Mouse (Mus musculus) limb, embryonic 14.5 days (tissue): Measurements from ENCODE around the gene Matn3. TPM values are rescaled to one million over a fixed set of nuclear protein-coding genes. Genes with fewer than 3 reads are reported as not detected.

ENCODE experiments used
- ATAC-seq: fragments of 200-750 bp; cut with Nextera tagmentation; 2 replicates; pipeline ENCODE4 v1.8.0; 2017; ENCODE audit warnings: low read depth, moderate number of reproducible peaks, moderate TSS enrichment; ENCODE audit not compliant: low FRiP score
- DNase-seq: peaks from one replicate; pipeline ENCODE4 v3.0.0-alpha.2; 2015; ENCODE audit warnings: low spot score
- H3K27ac ChIP-seq: fragments of 300-500 bp; sonication (generic); replicated peaks from 2 replicates; pipeline ENCODE4 v1.5.1; 2014; ENCODE audit warnings: low read depth, mild to moderate bottlenecking, low read length, moderate library complexity, mixed read lengths
- H3K27me3 ChIP-seq: fragments of 300-500 bp; sonication (generic); 2 replicates; pipeline ENCODE4 v1.6.1; 2014; ENCODE audit warnings: low read length, mixed read lengths; ENCODE audit not compliant: control insufficient read depth, insufficient read depth
- H3K36me3 ChIP-seq: fragments of 300-500 bp; sonication (generic); 2 replicates; pipeline ENCODE4 v1.6.1; 2014; ENCODE audit warnings: mild to moderate bottlenecking, low read length, moderate library complexity, mixed read lengths; ENCODE audit not compliant: control insufficient read depth, insufficient read depth
- H3K4me1 ChIP-seq: fragments of 300-500 bp; sonication (generic); 2 replicates; pipeline ENCODE4 v1.6.1; 2014; ENCODE audit warnings: antibody characterized with exemption, low read length, mixed read lengths; ENCODE audit not compliant: control insufficient read depth, insufficient read depth
- H3K4me2 ChIP-seq: fragments of 300-500 bp; sonication (generic); replicated peaks from 2 replicates; pipeline ENCODE4 v1.6.1; 2014; ENCODE audit warnings: low read depth, mild to moderate bottlenecking, low read length, moderate library complexity; ENCODE audit not compliant: severe bottlenecking
- H3K4me3 ChIP-seq: fragments of 300-500 bp; sonication (generic); replicated peaks from 2 replicates; pipeline ENCODE4 v1.5.1; 2014; ENCODE audit warnings: low read length
- H3K9ac ChIP-seq: fragments of 300-500 bp; sonication (generic); 2 replicates; pipeline ENCODE4 v1.6.1; 2014; ENCODE audit warnings: mild to moderate bottlenecking, low read depth, low read length, moderate library complexity; ENCODE audit not compliant: severe bottlenecking
- H3K9me3 ChIP-seq: fragments of 300-500 bp; sonication (generic); 2 replicates; pipeline ENCODE4 v1.6.1; 2016; ENCODE audit warnings: low read length; ENCODE audit not compliant: control insufficient read depth
- POLR2A ChIP-seq: fragments of 200-500 bp; IDR thresholded peaks from 2 replicates; pipeline ENCODE4 v1.8.0; 2012; ENCODE audit warnings: inconsistent platforms, mild to moderate bottlenecking, moderate library complexity, borderline replicate concordance; ENCODE audit not compliant: insufficient read depth, insufficient read length; ENCODE audit errors: extremely low read depth
- WGBS: fragments of 180-500 bp; shearing (Covaris S2); extraction: QIAGEN DNeasy Blood & Tissue Kit; methylation state at CpG from one replicate; pipeline ENCODE4 v1.1.7; 2014; 5-methylcytosine and 5-hydroxymethylcytosine counted together
- polyA plus RNA-seq, 2 experiments: library from polyadenylated mRNA; depleted of rRNA in 1 of 2; stranded (reverse) in 1 of 2; unstranded in 1 of 2; fragments of >200 nt; fragmentation: Nextera tagmentation in 1 of 2; extraction: Ambion mirVana in 1 of 2; gene quantifications; 2 replicates each; pipeline versions ENCODE4 v1.2.1 to v1.2.3; 2012 to 2014

Matn3 gene
- polyA plus RNA-seq, 2 experiments = 34.3 to 75.9 TPM

GRCm38 (mm10) chr12:8975076-8975475 is 27.3 kb downstream of the Matn3 start:
- peak overlapping the region; percentile 88; the same call in 1 of the 2 replicates for H3K4me2 ChIP-seq
- TF ChIP-seq POLR2A = no peak
- H3K4me3 ChIP-seq = no peak overlapping the region

DNA sequence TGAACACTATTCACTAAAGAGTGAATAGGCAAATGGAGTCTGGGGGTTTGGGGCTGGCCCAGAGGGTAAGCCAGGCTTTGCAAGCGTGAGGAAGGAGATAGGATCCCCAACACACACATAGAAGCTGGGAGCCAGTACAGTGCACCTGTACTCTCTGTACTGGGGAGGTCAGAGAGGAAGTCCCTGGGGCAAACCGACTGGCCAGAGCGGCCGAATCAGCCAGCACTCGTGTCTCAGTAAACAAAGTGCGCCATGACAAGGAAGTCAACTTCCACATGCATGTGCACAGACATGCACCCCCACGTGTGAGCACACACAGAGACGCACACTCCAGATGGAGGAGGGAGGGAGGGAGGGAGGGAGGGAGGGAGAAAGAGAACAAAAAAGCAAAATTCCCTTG is 45.5 kb downstream of the Matn3 start:
- Histone ChIP-seq H3K27me3 (no peaks in the 10 kb centered on the region), H3K4me2 (no peak overlapping the region), H3K4me1 (no peaks in the 10 kb centered on the region), H3K9ac (no peak overlapping the region), H3K9me3 (no peaks in the 10 kb centered on the region), H3K27ac (no peak overlapping the region), H3K36me3 (peaks cover 16% of the 10 kb centered on the region), H3K4me3 (no peak overlapping the region)
- ATAC-seq = no peak
- no peak for TF ChIP-seq POLR2A
- DNase-seq = no peak
- 79% methylated on average over 8 of the region's 8 CpGs for WGBS

More at GRCm38 (mm10) chr12:8975076-8975475, 27.3 kb downstream of the Matn3 start:
- no peak for ATAC-seq
- H3K36me3 ChIP-seq = peaks cover 16% of the 10 kb centered on the region; the same call in 1 of the 2 replicates
- H3K27me3 ChIP-seq = no peaks in the 10 kb centered on the region
- no peak for DNase-seq
- no peaks in the 10 kb centered on the region for H3K9me3 ChIP-seq
- 89% methylated on average over 3 of the region's 3 CpGs for WGBS
- no peak overlapping the region for H3K27ac ChIP-seq
- H3K9ac ChIP-seq = no peak overlapping the region
- peaks cover 4% of the 10 kb centered on the region for H3K4me1 ChIP-seq

DNA sequence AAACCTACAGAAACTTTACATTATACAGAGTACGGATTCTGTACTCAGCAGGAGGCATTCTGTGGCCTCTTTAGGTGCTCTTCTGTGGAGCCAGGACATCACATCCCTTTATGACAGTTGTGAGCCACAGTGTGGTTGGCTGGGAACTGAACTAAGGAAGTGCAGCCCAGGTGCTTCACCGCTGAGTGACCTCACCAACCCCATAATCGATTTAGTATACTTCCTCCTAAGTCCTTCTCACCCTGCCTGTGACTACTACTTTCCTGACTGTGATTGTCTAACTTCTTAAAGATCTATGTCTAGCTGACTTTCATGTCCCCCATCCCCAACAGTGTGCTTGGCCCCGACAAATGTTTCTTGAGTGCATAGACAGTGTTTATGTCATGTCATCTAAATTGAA is 50.6 kb downstream of the Matn3 start:
- Histone ChIP-seq H3K4me3 (no peak overlapping the region), H3K27me3 (no peaks in the 10 kb centered on the region), H3K9ac (no peak overlapping the region), H3K4me1 (no peaks in the 10 kb centered on the region), H3K27ac (no peak overlapping the region), H3K9me3 (no peaks in the 10 kb centered on the region), H3K36me3 (peaks cover 7% of the 10 kb centered on the region; the same call in 1 of the 2 replicates), H3K4me2 (no peak overlapping the region)
- ATAC-seq = no peak
- DNase-seq = no peak
- 89% methylated on average over 4 of the region's 4 CpGs for WGBS
- no peak for TF ChIP-seq POLR2A

- no peak for ATAC-seq
- Histone ChIP-seq H3K9me3 (no peaks in the 10 kb centered on the region), H3K27ac (no peak overlapping the region), H3K4me3 (no peak overlapping the region), H3K4me1 (no peaks in the 10 kb centered on the region), H3K36me3 (peaks cover 3% of the 10 kb centered on the region; the same call in 1 of the 2 replicates), H3K27me3 (no peaks in the 10 kb centered on the region), H3K9ac (no peak overlapping the region), H3K4me2 (no peak overlapping the region)
- no peak for TF ChIP-seq POLR2A
- WGBS = 11% methylated on average over 5 of the region's 5 CpGs
- peak; percentile 95 for DNase-seq
These were observed 54.4 kb downstream of the Matn3 start for GRCm38 (mm10) chr12:9002038-9002648.

GRCm38 (mm10) chr12:9007146-9007545 is 59.4 kb downstream of the Matn3 start:
- Histone ChIP-seq H3K9ac (no peak overlapping the region), H3K27ac (no peak overlapping the region), H3K36me3 (peaks cover 17% of the 10 kb centered on the region; the same call in 1 of the 2 replicates), H3K9me3 (no peaks in the 10 kb centered on the region), H3K4me3 (no peak overlapping the region), H3K4me2 (no peak overlapping the region), H3K4me1 (no peaks in the 10 kb centered on the region), H3K27me3 (no peaks in the 10 kb centered on the region)
- no peak for TF ChIP-seq POLR2A
- ATAC-seq (no peak), DNase-seq (no peak)
- WGBS = 53% methylated on average over 4 of the region's 4 CpGs
